Mouse (Mus musculus) ovary, postnatal 36 days (tissue): ENCODE data around the gene Fam122b.

Source experiments
- DNase-seq: peaks from one replicate; pipeline ENCODE4 v3.0.0; 2022; ENCODE audit warnings: low spot score, mixed read lengths

Gene Fam122b

GRCm38 (mm10) chrX:53197681-53198080 is 71.9 kb downstream of the Fam122b start:
- no peak for DNase-seq

GRCm38 (mm10) chrX:53196392-53196791 is 73.2 kb downstream of the Fam122b start:
- no peak for DNase-seq
